Comparison of ENCODE assay signal across 9 mouse cellular contexts in genomic region chr1:155564741-155565140, GRCm38 (mm10). TPM values are rescaled to one million over a fixed set of nuclear protein-coding genes. Genes with fewer than 3 reads are reported as not detected.
DNase-seq lines count a peak whose midpoint lies in the region; ATAC-seq and TF ChIP-seq lines count a peak whose summit lies in the region.
"Had no signal": no experiment of that assay in that cellular context is flagged by ENCODE, and none has a peak within 500 bp of the region (broad histone marks: within the 10 kb centered on the region; RNA-seq: fewer than 3 reads in every experiment).

No protein-coding gene starts in this region.

- 0 out of 2 replicates have a peak, but pooled peaks cover 4% of the 10 kb centered on the region for H3K4me1 ChIP-seq in heart, postnatal 0 days (ENCODE audit: control insufficient read depth, insufficient read depth)
- H3K4me1 ChIP-seq in heart, embryonic 12.5 days (replicated peaks) = peaks cover 4% of the 10 kb centered on the region

- no peak overlapping the region for H3K27ac ChIP-seq in heart, postnatal 0 days (ENCODE audit: low read depth)
- H3K27ac ChIP-seq in heart, embryonic 12.5 days (ENCODE audit: poor library complexity, severe bottlenecking) = no peak overlapping the region
- H3K27ac ChIP-seq: midbrain, embryonic 12.5 days had no signal

- H3K36me3 ChIP-seq in heart, postnatal 0 days (replicated peaks; ENCODE audit: control insufficient read depth, insufficient read depth, low read length) = peaks cover 37% of the 10 kb centered on the region
- peaks cover 31% of the 10 kb centered on the region for H3K36me3 ChIP-seq in heart, embryonic 12.5 days

- no peak overlapping the region for H3K4me3 ChIP-seq in heart, postnatal 0 days (ENCODE audit: low read depth, low read length)
- no peak overlapping the region for H3K4me3 ChIP-seq in heart, embryonic 12.5 days
- H3K4me3 ChIP-seq: midbrain, embryonic 12.5 days had no signal

- no peak overlapping the region for H3K4me2 ChIP-seq in heart, postnatal 0 days (ENCODE audit: low read depth, low read length)
- no peak overlapping the region for H3K4me2 ChIP-seq in heart, embryonic 12.5 days
- H3K4me2 ChIP-seq: midbrain, embryonic 12.5 days had no signal

- H3K27me3 ChIP-seq in heart, postnatal 0 days (ENCODE audit: control insufficient read depth, insufficient read depth, low read length) = no peaks in the 10 kb centered on the region
- H3K27me3 ChIP-seq in heart, embryonic 12.5 days (replicated peaks) = no peaks in the 10 kb centered on the region
- H3K27me3 ChIP-seq: midbrain, embryonic 12.5 days had no signal

- no peak for TF ChIP-seq EP300 in heart, postnatal 0 days (IDR thresholded peaks at IDR 0.05; ENCODE audit: low read depth)

- TF ChIP-seq CTCF in heart, postnatal 0 days (IDR thresholded peaks at IDR 0.05; ENCODE audit: low read depth) = peak; percentile 54

- no peak for ATAC-seq in heart, postnatal 0 days (ENCODE audit: insufficient read depth, low read depth)
- ATAC-seq in heart, embryonic 12.5 days (ENCODE audit: insufficient number of reproducible peaks, low FRiP score) = no peak
- ATAC-seq in neutrophil, adult 5-6 weeks (ENCODE audit: extremely low read depth, insufficient number of reproducible peaks, low FRiP score, poor library complexity, severe bottlenecking) = peak; percentile 84; the same call in 1 of the 2 replicates

- no peak overlapping the region for H3K9ac ChIP-seq in heart, postnatal 0 days (replicated peaks; ENCODE audit: low read depth, low read length)
- no peak overlapping the region for H3K9ac ChIP-seq in heart, embryonic 12.5 days
- H3K9ac ChIP-seq: midbrain, embryonic 12.5 days had no signal

- WGBS in heart, postnatal 0 days = 24% methylated on average over 3 of the region's 3 CpGs
- 30% methylated on average over 3 of the region's 3 CpGs for WGBS in heart, embryonic 12.5 days

- H3K9me3 ChIP-seq in heart, postnatal 0 days (replicated peaks; ENCODE audit: control insufficient read depth, low read length) = no peaks in the 10 kb centered on the region; the same call in 1 of the 2 replicates
- peaks cover 5% of the 10 kb centered on the region for H3K9me3 ChIP-seq in heart, embryonic 12.5 days (replicated peaks)
- H3K9me3 ChIP-seq: midbrain, embryonic 12.5 days had no signal

- DNase-seq in heart, postnatal 0 days (ENCODE audit: low spot score) = no peak
- peak; percentile 27 for DNase-seq in right cerebral cortex, postnatal 14 days
- DNase-seq in right cerebral cortex, postnatal 25 days = no peak
- peak; percentile 19 for DNase-seq in adrenal gland, adult 2 months
- peak; percentile 67 for DNase-seq in forelimb bud, embryonic 11.5 days (ENCODE audit: low read depth, low spot score)
- DNase-seq in gastrocnemius, adult 8-10 months (ENCODE audit: low spot score in 2 of 2) = no peak

RNA-seq across cellular contexts. Expression of gene Acbd6, which starts 6.8 kb away (rescaled TPM):
- total RNA-seq in heart, postnatal 0 days (2014; rRNA removed; ENCODE audit: low replicate concordance) = 46.3 and 63.6 TPM in 2 replicates
- 55.0 and 55.7 TPM in 2 replicates for polyA plus RNA-seq in heart, postnatal 0 days (2015; fragmentation: Nextera tagmentation; extraction: Ambion mirVana)
- polyA plus RNA-seq in heart, embryonic 12.5 days (2016; fragmentation: Nextera tagmentation; extraction: Ambion mirVana) = 69.7 and 71.7 TPM in 2 replicates
- 10 to 100 TPM; 64.4 to 74.2 TPM for total RNA-seq in adrenal gland, adult 2 months (2021)
- polyA plus RNA-seq in adrenal gland, adult 2 months (2012; rRNA removed) = 384 and 451 TPM in 2 replicates
- 10.2 and 23.6 TPM in 2 replicates for total RNA-seq in neutrophil, adult 5-6 weeks (2017)
- 10 to 100 TPM; 51.5 to 66.7 (median 60.1) TPM for total RNA-seq in gastrocnemius, adult 8-10 months (2022)

Comparison
In these comparisons a context has a peak if more than half of its experiments do, and no peak if none do; other contexts are left out.
1. DNase-seq: peak in right cerebral cortex, postnatal 14 days (single experiment), adrenal gland, adult 2 months (single experiment) and forelimb bud, embryonic 11.5 days (single experiment); none in heart, postnatal 0 days (single experiment), right cerebral cortex, postnatal 25 days (single experiment) and gastrocnemius, adult 8-10 months (0 of 2).